Mouse (Mus musculus) megakaryocyte, embryonic 14.5 days (primary cell): ENCODE results near the gene 2510009E07Rik. TPM values are rescaled to one million over a fixed set of nuclear protein-coding genes. Genes with fewer than 3 reads are reported as not detected.

ENCODE experiments used
- H3K27me3 ChIP-seq: replicated peaks from 2 replicates; pipeline ENCODE3; 2012; ENCODE audit warnings: inconsistent platforms
- H3K36me3 ChIP-seq: replicated peaks from 2 replicates; pipeline ENCODE3; 2012; ENCODE audit warnings: low read length, inconsistent platforms, mixed read lengths
- H3K4me1 ChIP-seq: 2 replicates; pipeline ENCODE4 v1.6.1; 2012; ENCODE audit warnings: inconsistent platforms
- H3K4me3 ChIP-seq: replicated peaks from 2 replicates; pipeline ENCODE3; 2012; ENCODE audit warnings: moderate library complexity, mild to moderate bottlenecking, inconsistent platforms
- H3K9me3 ChIP-seq: 2 replicates; pipeline ENCODE4 v1.6.1; 2012; ENCODE audit warnings: inconsistent platforms
- FLI1 ChIP-seq: IDR thresholded peaks from 2 replicates; pipeline ENCODE4 v1.6.1; 2012; ENCODE audit warnings: low read length, inconsistent platforms, mixed read lengths
- GATA1 ChIP-seq: IDR thresholded peaks from 3 replicates; pipeline ENCODE4 v1.6.1; 2012; ENCODE audit warnings: mixed read lengths, low read length, inconsistent platforms, borderline replicate concordance
- polyA plus RNA-seq: library from polyadenylated mRNA; stranded (reverse); fragments of >175 nt; gene quantifications from 2 replicates; pipeline ENCODE4 v1.2.3, GENCODE M21; 2012; ENCODE audit warnings: low replicate concordance; ENCODE audit not compliant: insufficient read depth

2510009E07Rik gene
- 1.3 TPM in 1 of 2 replicates, not detected in the other for polyA plus RNA-seq

GRCm38 (mm10) chr16:21694463-21695241, at the start of gene 2510009E07Rik:
2510009E07Rik (minus strand) TSS chr16:21694665.
- H3K4me3 ChIP-seq: peak within 1 kb of the TSS; percentile 93
- peaks cover 35% of the 10 kb centered on the region for H3K4me1 ChIP-seq
- H3K36me3 ChIP-seq: no peaks in the 10 kb centered on the region
- peaks cover 66% of the 10 kb centered on the region for H3K27me3 ChIP-seq
- TF ChIP-seq FLI1 (no peak), GATA1 (no peak)
- H3K9me3 ChIP-seq: peaks cover 14% of the 10 kb centered on the region

GRCm38 (mm10) chr16:21743401-21743800, 48.9 kb upstream of the 2510009E07Rik start:
- Histone ChIP-seq H3K9me3 (peaks cover 10% of the 10 kb centered on the region; the same call in 1 of the 2 replicates), H3K27me3 (peaks cover 2% of the 10 kb centered on the region), H3K4me3 (no peak overlapping the region), H3K36me3 (no peaks in the 10 kb centered on the region), H3K4me1 (peaks cover 10% of the 10 kb centered on the region; the same call in 1 of the 2 replicates)
- TF ChIP-seq GATA1: no peak

- no peak overlapping the region for H3K4me3 ChIP-seq
- no peak for TF ChIP-seq GATA1
- TF ChIP-seq FLI1: no peak
- peaks cover 10% of the 10 kb centered on the region; the same call in 1 of the 2 replicates for H3K4me1 ChIP-seq
- peaks cover 2% of the 10 kb centered on the region for H3K27me3 ChIP-seq
- no peaks in the 10 kb centered on the region for H3K36me3 ChIP-seq
- peaks cover 10% of the 10 kb centered on the region; the same call in 1 of the 2 replicates for H3K9me3 ChIP-seq
Observed at GRCm38 (mm10) chr16:21742898-21743297, 48.4 kb upstream of the 2510009E07Rik start.

GRCm38 (mm10) chr16:21742191-21742870, 47.9 kb upstream of the 2510009E07Rik start:
- TF ChIP-seq GATA1: no peak
- Histone ChIP-seq H3K4me1 (peaks cover 10% of the 10 kb centered on the region; the same call in 1 of the 2 replicates), H3K9me3 (peaks cover 10% of the 10 kb centered on the region; the same call in 1 of the 2 replicates), H3K27me3 (peaks cover 2% of the 10 kb centered on the region), H3K4me3 (no peak overlapping the region), H3K36me3 (no peaks in the 10 kb centered on the region)

- H3K27me3 ChIP-seq: peaks cover 5% of the 10 kb centered on the region
- peaks cover 10% of the 10 kb centered on the region; the same call in 1 of the 2 replicates for H3K9me3 ChIP-seq
- H3K4me1 ChIP-seq: peaks cover 10% of the 10 kb centered on the region; the same call in 1 of the 2 replicates
- no peak overlapping the region for H3K4me3 ChIP-seq
- no peaks in the 10 kb centered on the region for H3K36me3 ChIP-seq
- TF ChIP-seq FLI1 (no peak), GATA1 (no peak)
Observed at GRCm38 (mm10) chr16:21741542-21741941, 47.1 kb upstream of the 2510009E07Rik start.

GRCm38 (mm10) chr16:21735638-21736037, 41.2 kb upstream of the 2510009E07Rik start:
- H3K27me3 ChIP-seq: peaks cover 11% of the 10 kb centered on the region
- H3K4me3 ChIP-seq: no peak overlapping the region
- TF ChIP-seq FLI1 (no peak), GATA1 (no peak)
- 0 out of 2 replicates have a peak, but pooled peaks cover 5% of the 10 kb centered on the region for H3K9me3 ChIP-seq
- H3K4me1 ChIP-seq: no peaks in the 10 kb centered on the region
- H3K36me3 ChIP-seq: no peaks in the 10 kb centered on the region

GRCm38 (mm10) chr16:21727897-21728364, 33.5 kb upstream of the 2510009E07Rik start:
- Histone ChIP-seq H3K9me3 (peaks cover 5% of the 10 kb centered on the region), H3K4me1 (peaks cover 7% of the 10 kb centered on the region), H3K27me3 (peaks cover 13% of the 10 kb centered on the region), H3K36me3 (no peaks in the 10 kb centered on the region), H3K4me3 (peak overlapping the region; percentile 89)
- TF ChIP-seq GATA1 (no peak), FLI1 (no peak)

GRCm38 (mm10) chr16:21727421-21727820, 33.0 kb upstream of the 2510009E07Rik start:
- Histone ChIP-seq H3K36me3 (no peaks in the 10 kb centered on the region), H3K27me3 (peaks cover 11% of the 10 kb centered on the region), H3K9me3 (peaks cover 5% of the 10 kb centered on the region), H3K4me1 (peaks cover 7% of the 10 kb centered on the region), H3K4me3 (no peak overlapping the region)
- no peak for TF ChIP-seq FLI1
- TF ChIP-seq GATA1: no peak

- Histone ChIP-seq H3K36me3 (no peaks in the 10 kb centered on the region), H3K9me3 (peaks cover 5% of the 10 kb centered on the region), H3K4me1 (peaks cover 6% of the 10 kb centered on the region), H3K4me3 (no peak overlapping the region), H3K27me3 (peaks cover 5% of the 10 kb centered on the region)
- TF ChIP-seq FLI1: no peak
- no peak for TF ChIP-seq GATA1
Observed at GRCm38 (mm10) chr16:21724261-21724660, 29.8 kb upstream of the 2510009E07Rik start.
